In the genomic region with DNA sequence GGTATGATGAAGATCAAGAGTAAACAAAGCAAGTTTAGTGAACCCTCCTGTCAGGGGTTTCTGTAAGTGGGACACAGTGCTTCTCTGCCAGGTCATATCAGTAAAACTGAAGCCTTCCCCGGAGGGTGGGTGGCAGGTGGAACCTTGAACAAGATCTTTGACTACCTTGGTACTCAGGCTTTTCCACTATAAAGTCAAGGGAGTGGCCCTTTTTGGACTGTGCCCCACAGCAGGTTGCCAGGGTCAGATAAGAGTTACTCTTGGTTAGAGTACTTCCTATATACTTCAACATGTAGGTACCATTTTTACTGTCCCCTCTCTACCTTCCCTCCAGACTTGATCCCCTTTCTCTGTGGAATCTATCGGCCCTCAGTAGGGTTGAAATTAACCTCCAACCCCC, we compare ENCODE assay signal across 27 mouse cellular contexts. TPM values are rescaled to one million over a fixed set of nuclear protein-coding genes. Genes with fewer than 3 reads are reported as not detected.
DNase-seq lines count a peak whose midpoint lies in the region; ATAC-seq and TF ChIP-seq lines count a peak whose summit lies in the region.
"Had no signal": no experiment of that assay in that cellular context is flagged by ENCODE, and none has a peak within 500 bp of the region (broad histone marks: within the 10 kb centered on the region; RNA-seq: fewer than 3 reads in every experiment).

No protein-coding gene starts in this region.

- DNase-seq in liver, adult 2 months (ENCODE audit: extremely low read depth, low read depth, low spot score): peak; percentile 30
- no peak for DNase-seq in liver, postnatal 0 days
- DNase-seq in liver, embryonic 13.5 days: no peak
- DNase-seq in lung, postnatal 10 days: no peak
- no peak for DNase-seq in limb, embryonic 10.5 days (ENCODE audit: low spot score)
- DNase-seq: adrenal gland, adult 8-10 months; cerebellum, adult 18-20 months; cerebellum, postnatal 14 days; heart, postnatal 4 days; kidney, adult 18-20 months; layer of hippocampus, adult 9-11 months; left cerebral cortex, postnatal 4 days; lung, adult 18-20 months; lung, postnatal 14 days; retina, postnatal 1 day; right cerebral cortex, postnatal 25 days; thymus, postnatal 4 days had no signal

- no peak for TF ChIP-seq CTCF in liver, adult 2 months (IDR thresholded peaks at IDR 0.05; ENCODE audit: low read depth, low read length)
- TF ChIP-seq CTCF in liver, postnatal 0 days (IDR thresholded peaks at IDR 0.05; ENCODE audit: low read depth): no peak
- no peak for TF ChIP-seq CTCF in small intestine, adult 2 months (IDR thresholded peaks at IDR 0.05; ENCODE audit: extremely low read depth, insufficient read length, insufficient replicate concordance, low read depth, low read length)

- peaks cover 14% of the 10 kb centered on the region for H3K4me1 ChIP-seq in liver, adult 2 months (ENCODE audit: control insufficient read depth, insufficient read depth, low read length)
- peaks cover 23% of the 10 kb centered on the region for H3K4me1 ChIP-seq in liver, postnatal 0 days (ENCODE audit: insufficient read depth)
- peaks cover 44% of the 10 kb centered on the region for H3K4me1 ChIP-seq in liver, embryonic 13.5 days (replicated peaks)
- H3K4me1 ChIP-seq in small intestine, adult 2 months (ENCODE audit: control insufficient read depth, insufficient read depth, insufficient read length, low read length): peaks cover 9% of the 10 kb centered on the region
- H3K4me1 ChIP-seq in limb, embryonic 10.5 days: peaks cover 17% of the 10 kb centered on the region
- H3K4me1 ChIP-seq: forebrain, embryonic 13.5 days; heart, embryonic 15.5 days; stomach, embryonic 15.5 days had no signal

- TF ChIP-seq EP300 in liver, postnatal 0 days (IDR thresholded peaks at IDR 0.05; ENCODE audit: low read depth): no peak

- H3K9ac ChIP-seq in liver, adult 2 months (ENCODE audit: low read depth, low read length): no peak overlapping the region
- H3K9ac ChIP-seq in liver, postnatal 0 days (replicated peaks): no peak overlapping the region; the same call in 1 of the 2 replicates
- 0 out of 2 replicates have a peak overlapping the region, but pooled peaks have one; percentile 15 for H3K9ac ChIP-seq in liver, embryonic 13.5 days
- H3K9ac ChIP-seq: forebrain, embryonic 13.5 days; heart, embryonic 15.5 days; hindbrain, embryonic 15.5 days; midbrain, embryonic 15.5 days; neural tube, embryonic 13.5 days; stomach, embryonic 15.5 days had no signal

- peaks cover 15% of the 10 kb centered on the region; the same call in 1 of the 2 replicates for H3K79me2 ChIP-seq in liver, adult 2 months (ENCODE audit: control insufficient read depth, insufficient read depth, low read length)

- peaks cover 28% of the 10 kb centered on the region for H3K36me3 ChIP-seq in liver, adult 2 months (ENCODE audit: control insufficient read depth, insufficient read depth, low read length)
- peaks cover 17% of the 10 kb centered on the region for H3K36me3 ChIP-seq in liver, postnatal 0 days (replicated peaks; ENCODE audit: insufficient read depth, low read length)
- H3K36me3 ChIP-seq in liver, embryonic 13.5 days: peaks cover 30% of the 10 kb centered on the region
- peaks cover 44% of the 10 kb centered on the region for H3K36me3 ChIP-seq in small intestine, adult 2 months (ENCODE audit: control insufficient read depth, insufficient read depth, low read length)
- H3K36me3 ChIP-seq in limb, embryonic 10.5 days: 0 out of 2 replicates have a peak, but pooled peaks cover 2% of the 10 kb centered on the region
- H3K36me3 ChIP-seq: heart, embryonic 15.5 days; hindbrain, embryonic 15.5 days; midbrain, embryonic 15.5 days; stomach, embryonic 15.5 days had no signal

- H3K27ac ChIP-seq in liver, adult 2 months (replicated peaks; ENCODE audit: insufficient read depth, low read depth, low read length): no peak overlapping the region
- no peak overlapping the region; the same call in 1 of the 2 replicates for H3K27ac ChIP-seq in liver, postnatal 0 days (ENCODE audit: low read depth)
- H3K27ac ChIP-seq in liver, embryonic 13.5 days: 0 out of 2 replicates have a peak overlapping the region, but pooled peaks have one; percentile 3
- peak overlapping the region; percentile 97 for H3K27ac ChIP-seq in small intestine, adult 2 months (ENCODE audit: insufficient read depth, low read depth, low read length)
- H3K27ac ChIP-seq in limb, embryonic 10.5 days: no peak overlapping the region
- H3K27ac ChIP-seq: forebrain, embryonic 13.5 days; heart, embryonic 15.5 days; hindbrain, embryonic 15.5 days; midbrain, embryonic 15.5 days; neural tube, embryonic 13.5 days; stomach, embryonic 15.5 days had no signal

- H3K9me3 ChIP-seq in liver, postnatal 0 days (ENCODE audit: low read length): no peaks in the 10 kb centered on the region
- no peaks in the 10 kb centered on the region for H3K9me3 ChIP-seq in liver, embryonic 13.5 days (replicated peaks)
- no peaks in the 10 kb centered on the region for H3K9me3 ChIP-seq in limb, embryonic 10.5 days (replicated peaks)
- H3K9me3 ChIP-seq: forebrain, embryonic 13.5 days; heart, embryonic 15.5 days; hindbrain, embryonic 15.5 days; megakaryocyte, embryonic 14.5 days; midbrain, embryonic 15.5 days; neural tube, embryonic 13.5 days; stomach, embryonic 15.5 days had no signal

- H3K4me3 ChIP-seq in liver, adult 2 months (ENCODE audit: insufficient read depth, low read depth, low read length): no peak overlapping the region
- no peak overlapping the region for H3K4me3 ChIP-seq in liver, postnatal 0 days (ENCODE audit: low read depth, low read length)
- H3K4me3 ChIP-seq in liver, embryonic 13.5 days (replicated peaks): no peak overlapping the region
- no peak overlapping the region for H3K4me3 ChIP-seq in small intestine, adult 2 months (ENCODE audit: low read depth, low read length)
- H3K4me3 ChIP-seq in limb, embryonic 10.5 days: no peak overlapping the region
- H3K4me3 ChIP-seq: forebrain, embryonic 13.5 days; heart, embryonic 15.5 days; hindbrain, embryonic 15.5 days; megakaryocyte, embryonic 14.5 days; midbrain, embryonic 15.5 days; myocyte; neural tube, embryonic 13.5 days; stomach, embryonic 15.5 days had no signal

- WGBS in liver, adult 2 months: 62% methylated on average over 2 of the region's 2 CpGs
- 70% methylated on average over 2 of the region's 2 CpGs for WGBS in liver, postnatal 0 days (ENCODE audit: insufficient replicate concordance)
- WGBS in liver, embryonic 13.5 days (ENCODE audit: insufficient replicate concordance): 65% methylated on average over 2 of the region's 2 CpGs
- WGBS in small intestine, adult 2 months: 32% methylated on average over 2 of the region's 2 CpGs
- 94% methylated on average over 2 of the region's 2 CpGs for WGBS in limb, embryonic 10.5 days

- ATAC-seq in liver, postnatal 0 days: no peak
- ATAC-seq in erythroblast, adult 5-6 weeks (replicated peaks; ENCODE audit: low FRiP score, poor library complexity, severe bottlenecking): 0 out of 2 replicates have a peak, but pooled peaks have one; percentile 65
- ATAC-seq in liver, embryonic 13.5 days (ENCODE audit: low read depth): peak; percentile 76
- ATAC-seq: forebrain, embryonic 13.5 days; midbrain, embryonic 15.5 days had no signal

- no peak for TF ChIP-seq POLR2A in liver, adult 2 months (IDR thresholded peaks at IDR 0.05; ENCODE audit: extremely low read depth, insufficient read depth, low read length)
- no peak for TF ChIP-seq POLR2A in small intestine, adult 2 months (IDR thresholded peaks at IDR 0.05; ENCODE audit: low read depth, low read length)

- no peaks in the 10 kb centered on the region for H3K27me3 ChIP-seq in liver, adult 2 months (ENCODE audit: control insufficient read depth, insufficient read depth, low read length)
- H3K27me3 ChIP-seq in liver, postnatal 0 days (ENCODE audit: insufficient read depth, low read length): no peaks in the 10 kb centered on the region
- H3K27me3 ChIP-seq in liver, embryonic 13.5 days: no peaks in the 10 kb centered on the region
- no peaks in the 10 kb centered on the region for H3K27me3 ChIP-seq in small intestine, adult 2 months (ENCODE audit: control insufficient read depth, insufficient read depth, low read length)
- no peaks in the 10 kb centered on the region for H3K27me3 ChIP-seq in limb, embryonic 10.5 days (ENCODE audit: low read depth, poor library complexity, severe bottlenecking)
- H3K27me3 ChIP-seq: forebrain, embryonic 13.5 days; heart, embryonic 15.5 days; hindbrain, embryonic 15.5 days; midbrain, embryonic 15.5 days; neural tube, embryonic 13.5 days; stomach, embryonic 15.5 days had no signal

- no peak overlapping the region for H3K4me2 ChIP-seq in liver, postnatal 0 days (ENCODE audit: low read depth, low read length)
- H3K4me2 ChIP-seq in liver, embryonic 13.5 days: peak overlapping the region; percentile 7; the same call in 1 of the 2 replicates
- H3K4me2 ChIP-seq: forebrain, embryonic 13.5 days; heart, embryonic 15.5 days; hindbrain, embryonic 15.5 days; midbrain, embryonic 15.5 days; neural tube, embryonic 13.5 days; stomach, embryonic 15.5 days had no signal

RNA-seq across cellular contexts. Expression of a gene that starts 5.1 kb away (rescaled TPM):
- total RNA-seq in liver, adult 2 months (2014; rRNA removed): 16.3 and 21.2 TPM in 2 replicates
- 4.0 and 4.7 TPM in 2 replicates for polyA plus RNA-seq in liver, adult 2 months (2012; rRNA removed)
- 6.4 and 7.2 TPM in 2 replicates for polyA plus RNA-seq in liver, postnatal 0 days (2015; fragmentation: Nextera tagmentation; extraction: Ambion mirVana)
- 3.3 and 4.8 TPM in 2 replicates for total RNA-seq in erythroblast, adult 5-6 weeks (2015; ENCODE audit: low replicate concordance)
- total RNA-seq in erythroblast, adult 5-6 weeks (2017; ENCODE audit: low replicate concordance): 2.3 and 2.8 TPM in 2 replicates
- 3.7 and 4.4 TPM in 2 replicates for polyA plus RNA-seq in liver, embryonic 13.5 days (2015; fragmentation: Nextera tagmentation; extraction: Ambion mirVana)
- polyA plus RNA-seq in small intestine, adult 2 months (2012; rRNA removed): 25.1 and 36.9 TPM in 2 replicates
- polyA plus RNA-seq in limb, embryonic 10.5 days (2016; fragmentation: Nextera tagmentation; extraction: Ambion mirVana): 3.1 and 4.9 TPM in 2 replicates

Comparison
In these comparisons a context has a peak if more than half of its experiments do, and no peak if none do; other contexts are left out.
1. H3K27ac ChIP-seq: peak in liver, embryonic 13.5 days (single experiment) and small intestine, adult 2 months (single experiment); none in liver, adult 2 months (single experiment), liver, postnatal 0 days (single experiment) and limb, embryonic 10.5 days (single experiment).